Mouse (Mus musculus) midbrain, embryonic 13.5 days (tissue): ENCODE measurements at regions not wholly inside any gene's neighbourhood (a gene's known extent, or its start where the extent isn't known, plus 50 kb on each side); places are given as distances from the start of the nearest gene placed in this dataset.

Experiments
- ATAC-seq: fragments of 200-750 bp; cut with Nextera tagmentation; 2 replicates; pipeline ENCODE4 v1.8.0; 2017; ENCODE audit warnings: mild to moderate bottlenecking, moderate TSS enrichment, moderate library complexity
- H3K27ac ChIP-seq: fragments of 300-500 bp; sonication (generic); 2 replicates; pipeline ENCODE4 v1.5.1; 2015; ENCODE audit warnings: inconsistent platforms, mild to moderate bottlenecking, moderate library complexity
- H3K27me3 ChIP-seq: fragments of 300-500 bp; sonication (generic); 2 replicates; pipeline ENCODE4 v1.6.1; 2015; ENCODE audit warnings: mild to moderate bottlenecking, inconsistent platforms
- H3K36me3 ChIP-seq: fragments of 300-500 bp; sonication (generic); 2 replicates; pipeline ENCODE4 v1.6.1; 2015; ENCODE audit warnings: mild to moderate bottlenecking, inconsistent platforms
- H3K4me1 ChIP-seq: fragments of 300-500 bp; sonication (generic); replicated peaks from 2 replicates; pipeline ENCODE4 v1.6.1; 2015; ENCODE audit warnings: inconsistent platforms
- H3K4me2 ChIP-seq: fragments of 300-500 bp; sonication (generic); replicated peaks from 2 replicates; pipeline ENCODE4 v1.6.1; 2015; ENCODE audit warnings: moderate library complexity, mild to moderate bottlenecking, inconsistent platforms
- H3K4me3 ChIP-seq: fragments of 300-500 bp; sonication (generic); replicated peaks from 2 replicates; pipeline ENCODE4 v1.5.1; 2015; ENCODE audit warnings: mild to moderate bottlenecking, inconsistent platforms
- H3K9ac ChIP-seq: fragments of 300-500 bp; sonication (generic); replicated peaks from 2 replicates; pipeline ENCODE4 v1.6.1; 2015; ENCODE audit warnings: mild to moderate bottlenecking, inconsistent platforms
- H3K9me3 ChIP-seq: fragments of 300-500 bp; sonication (generic); 2 replicates; pipeline ENCODE4 v1.6.1; 2016; ENCODE audit warnings: mild to moderate bottlenecking, inconsistent platforms
- WGBS: fragments of 180-500 bp; shearing (Covaris S2); methylation state at CpG from one replicate; pipeline ENCODE4 v1.1.7; 2015; 5-methylcytosine and 5-hydroxymethylcytosine counted together

DNA sequence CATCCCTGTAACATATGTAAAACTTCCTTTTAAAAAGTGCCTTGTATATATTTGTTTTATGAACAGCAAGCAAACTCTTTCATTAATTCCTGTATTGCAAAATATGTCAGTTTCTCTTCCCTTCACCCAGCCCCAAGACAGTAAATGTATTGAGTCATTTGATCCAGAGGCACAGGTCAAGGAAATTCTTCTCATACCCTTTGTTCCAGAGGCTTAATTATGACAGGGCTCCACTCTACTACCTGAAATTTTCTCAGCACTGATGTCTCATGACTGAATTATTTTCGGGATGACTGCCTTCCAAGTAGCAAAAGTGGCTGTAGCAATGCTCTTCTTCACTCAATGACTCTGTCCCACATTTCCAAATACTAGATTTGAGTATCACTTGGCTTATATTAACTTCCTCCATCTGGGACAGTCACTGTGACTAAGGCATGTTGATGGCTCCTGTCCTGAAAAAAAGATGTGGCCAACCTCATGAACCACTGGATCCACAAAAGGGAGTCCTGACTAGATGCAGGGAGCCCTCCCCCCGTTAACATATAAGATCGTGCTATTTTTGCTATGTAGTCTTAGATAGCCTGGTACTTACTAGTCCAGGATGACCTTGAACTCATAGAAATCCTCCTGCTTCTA, 80.3 kb upstream of the Rbpj start:
- H3K4me3 ChIP-seq: no peak overlapping the region
- no peaks in the 10 kb centered on the region for H3K9me3 ChIP-seq
- no peaks in the 10 kb centered on the region for H3K27me3 ChIP-seq
- ATAC-seq: no peak
- no peak overlapping the region for H3K9ac ChIP-seq
- H3K4me2 ChIP-seq: no peak overlapping the region
- 88% methylated on average over 3 of the region's 3 CpGs for WGBS
- no peak overlapping the region for H3K27ac ChIP-seq
- no peaks in the 10 kb centered on the region for H3K4me1 ChIP-seq
- no peaks in the 10 kb centered on the region for H3K36me3 ChIP-seq

GRCm38 (mm10) chr5:53393571-53393970, 72.4 kb upstream of the Rbpj start:
- Histone ChIP-seq H3K4me2 (no peak overlapping the region), H3K9me3 (no peaks in the 10 kb centered on the region), H3K36me3 (no peaks in the 10 kb centered on the region), H3K27ac (no peak overlapping the region), H3K27me3 (no peaks in the 10 kb centered on the region), H3K4me3 (no peak overlapping the region), H3K4me1 (no peaks in the 10 kb centered on the region), H3K9ac (no peak overlapping the region)
- 86% methylated on average over 2 of the region's 2 CpGs for WGBS
- ATAC-seq: no peak

GRCm38 (mm10) chr5:53394560-53394959, 71.4 kb upstream of the Rbpj start:
- Histone ChIP-seq H3K9me3 (no peaks in the 10 kb centered on the region), H3K27ac (no peak overlapping the region), H3K4me2 (no peak overlapping the region), H3K9ac (no peak overlapping the region), H3K4me1 (no peaks in the 10 kb centered on the region), H3K4me3 (no peak overlapping the region), H3K27me3 (no peaks in the 10 kb centered on the region), H3K36me3 (no peaks in the 10 kb centered on the region)
- no peak for ATAC-seq
- WGBS: 92% methylated on average over 3 of the region's 3 CpGs

DNA sequence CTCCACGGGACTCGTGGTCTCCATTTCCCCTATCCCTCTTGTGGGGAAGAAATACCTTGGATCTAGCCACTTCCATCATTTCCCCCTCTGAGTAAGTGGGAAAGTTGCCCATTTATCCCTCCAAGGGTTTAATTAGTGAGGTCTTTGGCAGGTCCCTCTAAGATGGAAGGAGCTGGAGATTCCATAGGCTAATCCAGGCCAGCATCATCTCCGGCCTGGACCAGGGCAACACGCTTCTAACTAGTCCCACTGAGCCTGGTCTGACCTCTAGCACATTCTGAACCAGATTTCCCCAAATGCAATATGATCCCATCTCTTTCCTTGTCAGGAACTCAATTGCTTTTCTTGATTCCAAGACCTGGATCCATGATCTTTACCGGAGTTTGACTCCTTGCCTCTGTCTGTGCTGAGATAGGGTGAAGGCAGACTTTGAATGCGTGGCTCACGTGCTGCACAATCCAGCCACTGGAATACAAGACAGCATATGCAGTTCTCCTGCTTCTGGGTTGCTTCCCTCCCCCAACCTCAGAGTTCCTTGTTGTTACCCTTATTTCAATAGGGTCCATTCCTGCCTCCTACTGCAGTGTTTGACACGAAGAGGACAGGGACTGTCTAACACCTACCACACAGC, 67.4 kb upstream of the Rbpj start:
- no peaks in the 10 kb centered on the region for H3K9me3 ChIP-seq
- H3K27ac ChIP-seq: no peak overlapping the region
- no peak overlapping the region for H3K4me2 ChIP-seq
- H3K4me3 ChIP-seq: no peak overlapping the region
- no peaks in the 10 kb centered on the region for H3K36me3 ChIP-seq
- WGBS: 91% methylated on average over 8 of the region's 8 CpGs
- no peak for ATAC-seq
- no peaks in the 10 kb centered on the region for H3K4me1 ChIP-seq
- H3K27me3 ChIP-seq: no peaks in the 10 kb centered on the region
- H3K9ac ChIP-seq: no peak overlapping the region

GRCm38 (mm10) chr5:53401093-53401492, 64.9 kb upstream of the Rbpj start:
- Histone ChIP-seq H3K27me3 (no peaks in the 10 kb centered on the region), H3K4me1 (no peaks in the 10 kb centered on the region), H3K4me2 (no peak overlapping the region), H3K27ac (no peak overlapping the region), H3K9me3 (no peaks in the 10 kb centered on the region), H3K9ac (no peak overlapping the region), H3K36me3 (no peaks in the 10 kb centered on the region), H3K4me3 (no peak overlapping the region)
- no peak for ATAC-seq
- 79% methylated on average over 4 of the region's 4 CpGs for WGBS

DNA sequence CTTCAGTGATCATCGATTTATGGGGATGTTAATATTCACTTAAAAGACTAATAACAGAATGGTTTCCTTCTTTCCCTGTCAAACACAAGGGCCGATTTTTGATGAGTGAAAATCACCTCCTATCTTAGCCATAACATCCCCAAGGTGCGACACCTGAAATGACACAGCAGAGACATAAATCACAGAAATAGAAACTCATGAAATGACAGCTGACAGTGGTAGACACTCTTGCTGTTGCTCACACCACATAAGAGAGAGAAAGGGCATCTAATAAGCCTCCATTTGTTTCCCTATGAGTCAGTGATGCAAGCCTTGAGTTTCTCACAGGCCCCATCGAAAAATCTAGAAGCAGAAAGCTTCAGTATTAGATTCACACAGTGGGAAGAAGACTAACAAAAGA, 63.9 kb upstream of the Rbpj start:
- H3K36me3 ChIP-seq: no peaks in the 10 kb centered on the region
- WGBS: 90% methylated on average over 4 of the region's 4 CpGs
- no peak for ATAC-seq
- no peaks in the 10 kb centered on the region for H3K9me3 ChIP-seq
- no peak overlapping the region for H3K9ac ChIP-seq
- H3K27me3 ChIP-seq: no peaks in the 10 kb centered on the region
- no peak overlapping the region for H3K4me3 ChIP-seq
- no peak overlapping the region for H3K4me2 ChIP-seq
- H3K27ac ChIP-seq: no peak overlapping the region
- no peaks in the 10 kb centered on the region for H3K4me1 ChIP-seq

- ATAC-seq: no peak
- no peak overlapping the region for H3K4me2 ChIP-seq
- H3K36me3 ChIP-seq: no peaks in the 10 kb centered on the region
- no peak overlapping the region for H3K4me3 ChIP-seq
- no peak overlapping the region for H3K27ac ChIP-seq
- H3K27me3 ChIP-seq: no peaks in the 10 kb centered on the region
- no peaks in the 10 kb centered on the region for H3K9me3 ChIP-seq
- H3K9ac ChIP-seq: no peak overlapping the region
- WGBS: 85% methylated on average over 9 of the region's 9 CpGs
- no peaks in the 10 kb centered on the region for H3K4me1 ChIP-seq
Measured at GRCm38 (mm10) chr5:53402619-53403151, 63.3 kb upstream of the Rbpj start.

DNA sequence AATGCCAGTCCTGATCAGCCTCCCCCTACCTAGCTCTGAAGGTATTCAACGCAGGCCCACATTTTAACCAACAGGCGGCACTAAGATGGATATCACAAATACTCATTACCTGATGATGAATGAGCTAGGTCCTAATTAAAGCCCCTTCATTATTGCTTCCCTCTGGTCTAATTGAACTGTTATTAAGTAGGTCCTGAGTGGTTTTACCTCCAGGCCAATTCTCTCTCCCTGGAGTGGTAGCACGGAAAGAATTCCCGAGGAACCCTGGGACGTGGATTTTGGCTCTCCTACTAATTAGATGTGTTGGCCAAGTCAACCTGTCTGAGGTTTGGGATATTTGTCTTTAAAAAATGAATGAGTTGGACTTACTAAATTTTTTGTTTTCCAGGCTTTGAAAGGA, 60.0 kb upstream of the Rbpj start:
- Histone ChIP-seq H3K27me3 (no peaks in the 10 kb centered on the region), H3K9me3 (no peaks in the 10 kb centered on the region), H3K27ac (no peak overlapping the region), H3K4me1 (no peaks in the 10 kb centered on the region), H3K36me3 (no peaks in the 10 kb centered on the region), H3K4me2 (no peak overlapping the region), H3K4me3 (no peak overlapping the region), H3K9ac (no peak overlapping the region)
- WGBS: 87% methylated on average over 5 of the region's 5 CpGs
- no peak for ATAC-seq

DNA sequence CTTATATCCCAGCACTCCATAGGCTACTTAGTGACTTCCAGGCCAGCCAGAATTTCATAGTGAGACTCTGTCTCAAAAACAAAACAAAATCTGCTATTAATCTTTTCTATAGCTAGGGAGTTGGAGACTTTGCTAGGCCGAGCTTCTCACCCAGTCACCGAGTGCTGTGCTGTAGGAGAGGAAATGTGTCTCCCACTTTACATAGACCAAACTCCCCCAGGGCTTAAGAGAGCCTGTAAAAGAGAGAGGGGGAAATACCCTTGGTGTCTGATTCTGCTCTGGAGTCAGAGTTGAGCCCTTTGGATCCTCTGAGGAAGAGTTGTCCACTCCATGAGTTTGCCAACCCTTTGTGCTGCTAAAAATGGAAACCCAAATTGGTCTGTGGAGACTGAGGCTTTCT, 58.3 kb upstream of the Rbpj start:
- H3K27ac ChIP-seq: no peak overlapping the region
- 95% methylated on average over 2 of the region's 2 CpGs for WGBS
- ATAC-seq: no peak
- no peak overlapping the region for H3K4me3 ChIP-seq
- no peaks in the 10 kb centered on the region for H3K27me3 ChIP-seq
- H3K4me2 ChIP-seq: no peak overlapping the region
- H3K4me1 ChIP-seq: no peaks in the 10 kb centered on the region
- H3K36me3 ChIP-seq: no peaks in the 10 kb centered on the region
- H3K9ac ChIP-seq: no peak overlapping the region
- H3K9me3 ChIP-seq: no peaks in the 10 kb centered on the region

DNA sequence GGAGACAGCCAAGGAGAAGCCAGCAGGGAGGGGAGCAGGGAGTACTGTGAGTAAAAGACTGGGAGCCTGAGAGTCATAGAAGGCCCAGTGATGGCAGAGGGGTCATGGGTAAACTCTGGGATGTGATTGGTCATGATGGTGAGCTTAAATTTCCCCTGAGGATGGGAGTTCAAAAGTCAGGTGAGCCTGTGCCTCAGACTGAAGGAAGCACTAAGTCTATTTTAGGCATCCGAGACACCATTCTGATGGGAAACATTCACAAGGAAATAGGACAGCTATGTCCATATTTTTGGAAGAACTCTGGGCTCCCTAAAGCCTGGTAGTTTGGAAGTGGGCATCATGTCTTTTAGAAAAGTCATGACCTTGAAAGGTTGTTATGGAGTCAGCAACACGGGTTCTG, 57.7 kb upstream of the Rbpj start:
- Histone ChIP-seq H3K9me3 (no peaks in the 10 kb centered on the region), H3K27me3 (no peaks in the 10 kb centered on the region), H3K4me2 (no peak overlapping the region), H3K9ac (no peak overlapping the region), H3K4me1 (no peaks in the 10 kb centered on the region), H3K4me3 (no peak overlapping the region), H3K27ac (no peak overlapping the region), H3K36me3 (no peaks in the 10 kb centered on the region)
- ATAC-seq: no peak
- 82% methylated on average over 2 of the region's 2 CpGs for WGBS

DNA sequence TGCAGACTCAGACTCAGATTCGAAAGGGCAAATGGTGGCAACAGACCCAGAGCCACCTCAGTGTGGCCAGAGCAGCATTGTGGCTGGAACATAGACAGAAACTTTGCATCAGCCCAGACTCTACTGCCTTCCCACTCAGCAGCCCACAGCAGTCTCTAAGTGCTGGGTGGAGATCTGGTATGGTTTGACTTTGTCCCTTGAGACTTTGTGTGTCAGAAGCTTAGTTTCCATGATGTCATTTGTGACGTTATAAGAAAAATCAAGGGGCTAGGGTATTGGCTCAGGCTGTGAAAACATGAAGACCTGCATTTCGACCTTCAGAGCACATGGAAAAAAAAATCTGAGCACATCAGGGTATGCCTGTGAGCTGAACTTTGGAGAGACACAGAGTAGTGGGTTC, 56.2 kb upstream of the Rbpj start:
- H3K4me1 ChIP-seq: no peaks in the 10 kb centered on the region
- 83% methylated on average over 3 of the region's 3 CpGs for WGBS
- H3K9ac ChIP-seq: no peak overlapping the region
- H3K4me2 ChIP-seq: no peak overlapping the region
- H3K4me3 ChIP-seq: no peak overlapping the region
- no peak overlapping the region for H3K27ac ChIP-seq
- no peaks in the 10 kb centered on the region for H3K36me3 ChIP-seq
- no peaks in the 10 kb centered on the region for H3K9me3 ChIP-seq
- ATAC-seq: no peak
- H3K27me3 ChIP-seq: no peaks in the 10 kb centered on the region

GRCm38 (mm10) chr5:53412391-53413075, 53.4 kb upstream of the Rbpj start:
- Histone ChIP-seq H3K9ac (no peak overlapping the region), H3K4me3 (no peak overlapping the region), H3K27me3 (no peaks in the 10 kb centered on the region), H3K9me3 (no peaks in the 10 kb centered on the region), H3K27ac (no peak overlapping the region), H3K4me2 (no peak overlapping the region), H3K4me1 (no peaks in the 10 kb centered on the region), H3K36me3 (no peaks in the 10 kb centered on the region)
- no peak for ATAC-seq
- WGBS: 72% methylated on average over 7 of the region's 7 CpGs
